Mouse (Mus musculus): ENCODE measurements around the gene Msh6. TPM values are rescaled to one million over a fixed set of nuclear protein-coding genes. Genes with fewer than 3 reads are reported as not detected.

Msh6 gene
- polyA plus RNA-seq, 1 experiment from 2014 or later: 26.7 TPM

DNA sequence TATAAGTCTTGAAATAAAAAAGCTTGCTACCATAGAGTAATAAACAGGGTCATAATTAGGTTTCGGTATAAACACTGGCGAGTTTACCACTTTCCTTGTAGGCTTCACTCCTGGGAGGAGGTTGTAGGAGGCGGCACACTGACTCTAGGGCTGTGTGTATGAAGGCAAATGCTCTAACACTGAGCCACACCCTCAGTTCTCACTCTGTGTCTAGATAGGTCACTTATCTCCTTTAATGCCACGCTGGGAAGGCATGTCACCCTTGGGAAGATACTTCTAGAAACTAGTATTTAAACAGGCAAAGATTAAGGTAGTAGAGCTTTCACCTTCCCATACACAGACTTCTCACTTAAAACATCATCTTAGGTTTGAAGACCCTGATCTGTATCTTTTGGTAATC, 59.6 kb downstream of the Msh6 start:
- Histone ChIP-seq H3K27ac (ENCODE audit: low read depth, low read length) (no peak overlapping the region), H3K4me3 (ENCODE audit: low read length) (no peak overlapping the region), H3K9me3 (ENCODE audit: control insufficient read depth, low read length) (no peaks in the 10 kb centered on the region), H3K4me2 (ENCODE audit: low read length) (no peak overlapping the region), H3K36me3 (ENCODE audit: control insufficient read depth, insufficient read depth, low read length) (no peaks in the 10 kb centered on the region), H3K27me3 (replicated peaks; ENCODE audit: control insufficient read depth, insufficient read depth, low read length) (no peaks in the 10 kb centered on the region), H3K9ac (ENCODE audit: low read depth, low read length) (no peak overlapping the region), H3K4me1 (ENCODE audit: control insufficient read depth, insufficient read depth, low read depth, low read length) (no peaks in the 10 kb centered on the region)
- WGBS: 94% methylated on average over 4 of the region's 4 CpGs
- ATAC-seq: no peak

Other genes starting within 250 kb of the Msh6 start
- gene Kcnk12, start 177.1 kb upstream of the Msh6 start, polyA plus RNA-seq (2015; fragmentation: Nextera tagmentation; extraction: Ambion mirVana): 0.74 and 1.1 TPM in 2 replicates
- gene Rpl36-ps4, start 54.1 kb upstream of the Msh6 start, polyA plus RNA-seq (2015; fragmentation: Nextera tagmentation; extraction: Ambion mirVana): not detected in 2 replicates
- gene Fbxo11, start 90.2 kb downstream of the Msh6 start, polyA plus RNA-seq (2015; fragmentation: Nextera tagmentation; extraction: Ambion mirVana): 21.3 and 23.7 TPM in 2 replicates

All from hindbrain, embryonic 16.5 days (tissue).